Mouse (Mus musculus) cerebellum, postnatal 10 days (tissue): ENCODE measurements around the gene Wnt10a.

Experiments
- DNase-seq, 2 experiments: peaks; one replicate each; pipeline ENCODE4 v3.0.0; 2021; ENCODE audit warnings: mixed read lengths in 2 of 2

The Wnt10a gene

DNA sequence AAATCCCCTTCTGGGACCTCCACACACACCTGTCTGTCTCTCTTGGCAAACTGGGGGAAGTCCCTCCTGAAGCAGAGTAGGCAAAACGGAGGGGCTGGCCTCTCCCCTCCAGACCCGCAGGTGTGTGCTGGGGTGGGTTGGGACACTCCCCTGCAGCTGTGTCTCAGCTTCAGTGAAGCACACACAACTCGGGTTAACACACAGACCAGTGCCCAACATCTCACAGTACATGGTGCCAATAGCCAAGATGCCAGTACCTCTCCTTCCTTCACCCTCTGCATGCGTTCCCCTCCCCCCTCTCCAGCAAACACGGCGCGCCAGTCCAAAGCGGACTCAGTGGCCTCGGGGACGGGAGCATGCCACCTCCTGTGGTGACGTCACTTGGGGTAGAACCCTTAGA, at the start of gene Wnt10a:
Gene Wnt10a, plus strand, starts transcription at position 268 of the 400 bp plus-strand sequence.
- DNase-seq = no peak

DNA sequence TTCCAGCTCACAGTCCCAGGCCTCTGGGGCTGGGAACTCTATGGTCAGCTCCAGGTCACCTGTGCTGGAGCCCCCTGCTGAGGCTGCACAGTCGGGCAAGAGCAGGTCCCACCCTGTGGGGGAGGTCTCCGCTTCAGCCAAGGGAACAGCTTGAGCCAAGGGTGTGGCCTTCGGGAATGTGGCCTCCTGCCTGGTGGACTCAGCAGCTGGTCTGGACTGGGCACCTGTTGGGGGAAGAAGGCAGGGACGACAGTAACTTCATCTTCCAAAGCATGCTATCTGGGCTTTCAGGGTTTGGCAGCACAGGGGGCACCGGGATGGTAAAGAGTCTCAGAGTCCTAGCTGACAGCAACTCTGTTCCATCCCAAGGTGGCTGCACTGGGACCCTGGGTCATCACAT, 44.0 kb upstream of the Wnt10a start:
- no peak for DNase-seq

DNA sequence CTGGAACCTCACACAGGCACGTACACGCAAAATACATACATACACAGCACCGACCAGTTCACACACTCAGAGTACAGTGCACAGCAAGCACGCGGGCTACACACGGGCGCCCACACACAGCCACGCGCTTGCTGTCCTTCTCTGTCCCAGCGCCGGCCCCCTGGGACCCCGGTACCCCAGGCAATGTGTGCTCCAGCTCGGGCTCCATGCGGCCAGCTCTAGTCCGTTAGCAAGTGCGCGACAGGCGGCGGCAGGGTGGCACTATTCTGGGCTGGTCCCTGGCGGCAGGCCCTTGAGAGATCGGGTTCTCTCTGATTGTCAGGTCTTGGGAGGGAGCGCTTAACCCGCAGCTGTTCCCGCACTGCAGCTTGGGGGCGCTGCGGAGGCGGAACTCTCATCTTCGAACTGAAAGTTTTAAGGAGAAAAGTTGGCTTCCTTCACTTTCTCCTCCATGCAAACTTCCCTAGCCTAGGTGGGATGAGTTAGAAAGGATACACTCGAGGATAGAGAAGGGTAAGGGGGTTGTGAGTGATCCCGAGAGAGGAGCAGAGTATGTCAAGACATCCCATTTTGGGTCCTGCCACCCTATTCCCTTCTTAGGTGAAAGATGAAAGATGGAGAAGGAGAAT, 42.6 kb upstream of the Wnt10a start, which contains the start of gene Prkag3:
Gene Prkag3, minus strand, starts transcription at position 579 of the 629 bp plus-strand sequence.
- peak; percentile 55 for DNase-seq

GRCm38 (mm10) chr1:74749301-74749700, 42.0 kb upstream of the Wnt10a start:
- peak in 1 of 2 experiments; percentile 29 for DNase-seq

DNA sequence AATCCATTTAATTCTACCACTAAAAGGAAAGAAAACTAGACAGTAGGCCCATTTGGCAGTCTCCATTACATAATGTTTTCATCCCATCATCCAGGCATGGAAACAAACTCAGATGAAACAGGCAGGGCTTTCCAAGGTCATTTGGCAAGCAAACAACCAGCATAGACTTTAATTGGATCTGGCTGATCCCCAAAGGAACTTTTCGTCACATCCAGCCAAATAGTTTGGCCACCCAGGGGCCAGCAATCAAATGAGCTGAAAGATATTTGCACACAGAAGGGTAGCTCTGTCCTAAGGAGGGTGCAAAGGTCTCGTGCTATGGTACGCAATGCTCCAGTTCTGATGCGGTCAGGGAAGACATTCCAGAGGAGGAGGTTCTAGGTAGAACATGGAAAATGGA, 40.6 kb upstream of the Wnt10a start:
- no peak for DNase-seq

DNA sequence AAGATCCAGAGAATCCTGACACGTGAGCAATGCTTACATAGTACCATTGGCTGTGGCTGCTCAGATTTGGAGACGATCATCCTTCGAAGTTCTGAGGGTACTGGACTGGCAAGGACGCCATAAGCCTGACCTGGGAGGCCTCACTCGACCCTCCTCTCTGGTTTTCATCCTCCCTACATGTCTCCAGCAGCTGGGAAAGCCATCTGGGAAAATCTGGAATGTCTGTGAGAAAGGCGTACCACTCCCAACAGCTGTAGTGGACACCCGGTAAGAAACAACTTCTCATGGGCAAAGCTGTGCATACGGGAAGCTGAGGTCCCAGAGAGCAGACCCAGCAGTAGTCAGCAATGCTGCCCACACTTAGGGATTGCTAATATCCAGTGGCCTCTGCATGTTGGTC, 39.2 kb upstream of the Wnt10a start:
- DNase-seq = no peak

DNA sequence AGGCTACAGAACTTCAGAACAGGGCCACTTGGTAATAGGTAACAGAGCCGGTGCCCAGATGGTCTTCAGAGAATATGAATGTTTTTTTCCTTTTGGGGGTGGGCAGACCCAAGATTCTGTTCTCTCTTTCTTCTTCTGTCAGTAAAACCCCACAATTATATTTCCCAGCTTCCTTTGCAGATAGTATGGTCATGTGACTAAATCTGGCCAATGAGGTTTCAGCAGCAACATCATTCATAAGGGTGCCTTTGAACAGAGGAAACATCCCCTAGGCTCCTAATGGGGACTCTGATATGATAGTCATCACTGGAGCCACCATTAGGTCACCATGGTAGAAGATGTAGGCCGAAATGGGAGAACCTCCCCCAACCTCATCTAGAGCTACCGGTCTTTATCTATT, 38.5 kb upstream of the Wnt10a start:
- no peak for DNase-seq

DNA sequence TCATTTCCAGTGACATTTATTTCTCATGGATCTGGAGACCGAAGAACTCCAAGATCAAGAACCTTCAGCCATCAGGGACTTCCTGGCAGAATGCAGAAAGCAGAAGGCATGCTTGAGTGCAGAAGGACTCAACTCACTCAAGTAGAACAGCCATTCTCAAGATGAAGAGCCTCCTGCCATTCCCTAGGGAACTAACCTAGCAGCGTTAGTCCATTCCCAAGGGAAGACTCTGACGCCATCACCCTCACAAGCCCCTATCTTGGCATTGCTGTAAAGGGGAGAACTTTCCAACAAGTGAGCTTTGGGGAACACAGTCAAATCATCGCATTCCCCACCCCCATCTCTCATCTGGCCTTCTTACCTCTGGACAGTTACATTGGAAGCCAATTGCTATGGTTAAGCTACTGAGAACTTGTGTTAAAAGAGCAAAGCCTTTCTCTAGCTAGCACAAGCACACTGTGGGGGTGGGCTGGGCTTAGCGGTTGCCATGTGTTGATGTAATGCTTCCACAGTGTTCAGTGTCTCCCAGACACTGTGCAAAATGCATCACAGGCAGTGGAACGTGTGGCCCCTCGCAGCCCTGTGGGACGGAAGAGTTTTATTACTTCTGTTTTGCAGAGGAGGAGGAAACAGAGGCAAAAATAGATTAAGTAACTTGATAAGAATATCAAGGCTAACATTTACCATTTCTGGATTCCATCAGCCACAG, 37.9 kb upstream of the Wnt10a start:
- DNase-seq = no peak

DNA sequence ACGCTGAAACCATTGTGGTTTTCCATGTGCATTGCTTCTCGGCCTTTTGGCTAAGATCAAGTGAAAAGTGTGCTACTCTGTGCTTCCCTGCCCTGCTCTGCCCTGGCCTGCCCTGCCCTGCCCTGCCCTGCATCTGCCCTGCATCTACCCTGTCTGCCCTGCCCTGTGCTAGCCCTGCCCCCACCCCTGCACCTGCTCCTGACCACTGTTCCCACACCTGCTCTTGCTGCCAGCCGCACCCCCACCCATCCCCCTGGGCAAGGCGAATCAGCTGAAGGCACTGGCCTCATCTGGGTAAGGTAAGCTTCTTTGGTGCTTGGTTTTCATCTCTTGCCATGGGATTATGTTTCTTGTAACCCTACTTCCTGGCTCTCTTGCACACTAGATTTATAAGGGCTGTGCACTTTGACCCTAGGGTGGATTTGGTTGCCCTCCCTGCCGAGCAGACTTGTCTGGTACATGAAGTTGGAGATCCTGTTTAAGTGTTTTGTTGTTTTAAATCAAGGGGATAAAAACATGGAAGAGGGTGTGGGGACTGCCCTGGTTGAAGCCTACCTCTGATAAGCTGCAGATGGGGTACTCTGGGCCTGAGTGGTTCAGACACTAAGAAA, 37.0 kb upstream of the Wnt10a start:
- DNase-seq = no peak

GRCm38 (mm10) chr1:74759773-74760172, 31.5 kb upstream of the Wnt10a start:
- DNase-seq = peak; percentile 58 to 72

GRCm38 (mm10) chr1:74763081-74763480, 28.2 kb upstream of the Wnt10a start:
- peak; percentile 76 to 82 for DNase-seq

DNA sequence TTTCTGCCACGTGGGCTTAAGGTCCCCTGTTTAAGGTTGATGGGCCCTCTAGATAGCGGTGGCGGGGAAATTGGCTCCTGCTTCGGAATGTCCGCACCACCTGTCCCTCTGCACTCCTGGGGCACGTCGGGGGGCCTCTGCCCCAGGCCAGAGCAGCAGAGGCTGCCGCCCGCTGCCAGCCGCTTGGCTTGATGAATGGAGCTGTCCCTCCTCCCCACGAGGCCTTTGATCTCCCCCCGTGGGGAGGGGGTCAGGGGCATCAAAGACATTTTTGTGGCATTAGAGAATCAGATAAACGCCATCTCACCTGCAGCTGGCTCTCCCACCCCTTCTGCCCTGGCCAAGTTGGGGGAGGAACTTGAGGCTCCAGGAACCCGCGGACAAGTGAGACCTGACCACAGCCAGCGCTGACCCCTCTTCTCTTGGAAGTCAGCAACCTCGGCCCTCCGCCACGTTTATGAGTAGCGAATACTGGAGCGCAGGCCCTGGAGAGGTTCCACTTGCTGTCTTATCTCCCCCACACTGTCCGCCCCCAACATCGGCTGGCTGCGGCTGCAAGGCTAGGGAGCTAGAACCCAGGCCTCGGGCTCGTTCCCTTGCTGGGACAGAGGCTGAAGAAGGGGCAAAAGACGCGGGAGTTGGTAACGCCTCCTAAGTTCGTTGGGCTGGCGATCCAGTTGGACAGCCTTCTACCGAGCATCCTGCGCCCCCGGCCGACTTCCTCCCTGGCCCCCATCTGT, 20.4 kb upstream of the Wnt10a start:
- no peak for DNase-seq

- DNase-seq = no peak
Measured at GRCm38 (mm10) chr1:74771467-74771844, 19.9 kb upstream of the Wnt10a start.

DNA sequence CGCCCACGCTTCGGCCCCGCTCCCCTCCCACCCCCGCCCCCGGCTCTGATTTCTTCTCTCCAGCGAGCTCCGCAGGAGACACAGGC, 19.6 kb upstream of the Wnt10a start, which contains the start of gene Wnt6:
Gene Wnt6, plus strand, starts transcription at position 48 of the 86 bp plus-strand sequence.
- DNase-seq = no peak

GRCm38 (mm10) chr1:74771931-74772620, 19.2 kb upstream of the Wnt10a start:
- peak in 1 of 2 experiments; percentile 38 for DNase-seq

DNA sequence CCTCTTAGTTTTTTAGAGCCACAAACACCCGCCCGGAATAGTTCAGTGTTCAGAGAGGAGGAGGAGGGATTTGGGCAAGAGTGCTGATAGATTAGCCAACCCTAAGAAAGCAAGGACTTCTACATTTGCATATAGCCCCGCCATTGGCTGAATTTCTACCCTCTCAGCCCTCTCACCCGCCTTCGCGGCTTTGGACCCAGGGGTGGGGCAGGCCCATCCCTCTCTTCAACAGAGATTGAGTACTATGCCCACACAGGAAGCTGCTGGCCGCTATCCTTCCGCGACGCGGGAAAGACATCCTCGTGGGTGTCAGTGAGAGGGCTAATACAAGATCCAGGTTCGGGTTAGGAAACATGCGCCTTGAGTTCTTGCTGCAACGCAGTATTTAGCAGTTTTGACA, 18.2 kb upstream of the Wnt10a start:
- peak; percentile 81 to 85 for DNase-seq

- DNase-seq = no peak
Measured at GRCm38 (mm10) chr1:74774062-74774461, 17.3 kb upstream of the Wnt10a start.

- peak; percentile 44 to 59 for DNase-seq
Measured at GRCm38 (mm10) chr1:74775816-74776215, 15.5 kb upstream of the Wnt10a start.

DNA sequence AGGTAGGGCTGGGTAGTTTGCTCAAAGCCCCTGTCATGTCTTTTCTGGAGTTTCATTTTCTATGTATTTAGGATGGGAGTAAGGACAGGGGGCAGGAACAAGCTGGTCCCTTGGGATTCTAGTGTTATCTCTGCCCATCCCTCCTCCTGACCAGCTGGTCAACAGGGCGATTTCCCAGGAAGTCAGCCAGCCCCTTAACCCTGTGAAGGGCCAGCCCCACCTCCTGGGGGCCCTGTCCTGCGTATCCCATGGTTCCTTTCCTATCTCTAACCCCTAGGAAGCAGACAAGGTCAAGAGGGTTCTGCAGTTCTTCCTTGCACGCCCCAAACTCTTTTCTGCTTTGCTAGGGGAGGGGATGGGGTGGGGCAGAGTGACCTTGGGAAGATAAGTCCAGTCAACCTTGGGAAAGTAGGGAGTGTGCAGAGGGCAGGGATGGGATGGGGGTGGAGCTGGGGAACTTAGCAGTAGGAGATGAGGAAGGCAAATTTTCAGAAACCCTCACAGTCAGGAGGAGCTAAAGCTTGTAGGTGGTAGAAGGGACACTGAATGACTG, 12.3 kb upstream of the Wnt10a start:
- no peak for DNase-seq

DNA sequence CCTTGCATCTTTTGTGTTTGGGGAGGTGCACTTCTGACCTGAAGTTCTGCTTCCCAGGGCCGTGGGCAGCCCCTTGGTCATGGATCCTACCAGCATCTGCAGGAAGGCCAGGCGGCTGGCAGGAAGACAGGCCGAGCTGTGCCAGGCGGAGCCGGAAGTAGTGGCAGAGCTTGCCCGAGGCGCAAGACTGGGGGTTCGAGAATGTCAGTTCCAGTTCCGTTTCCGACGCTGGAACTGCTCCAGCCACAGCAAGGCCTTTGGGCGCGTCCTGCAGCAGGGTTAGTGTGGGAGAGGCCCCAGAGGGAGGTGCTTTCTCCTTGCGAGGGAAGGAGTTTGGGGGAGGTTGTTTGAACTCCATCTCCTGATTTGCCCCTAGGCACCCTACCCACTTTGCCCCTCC, 9.3 kb upstream of the Wnt10a start:
- peak in 1 of 2 experiments; percentile 48 for DNase-seq

GRCm38 (mm10) chr1:74783554-74783953, 7.8 kb upstream of the Wnt10a start:
- DNase-seq = peak; percentile 43 to 59

- DNase-seq = peak; percentile 75 to 83
Measured at GRCm38 (mm10) chr1:74784041-74784759, 7.1 kb upstream of the Wnt10a start.
